Mouse (Mus musculus) retina, postnatal 1 day (tissue): Measurements from ENCODE around the gene Ogn.
A peak's percentile ranks its signal among the peaks of the same experiment; 100 is the strongest.

Experiments used
- DNase-seq: peaks from one replicate; pipeline ENCODE4 v3.0.0-alpha.2; 2012

Gene Ogn

GRCm38 (mm10) chr13:49644731-49645529, 37.1 kb downstream of the Ogn start:
- DNase-seq: peak; percentile 31

DNA sequence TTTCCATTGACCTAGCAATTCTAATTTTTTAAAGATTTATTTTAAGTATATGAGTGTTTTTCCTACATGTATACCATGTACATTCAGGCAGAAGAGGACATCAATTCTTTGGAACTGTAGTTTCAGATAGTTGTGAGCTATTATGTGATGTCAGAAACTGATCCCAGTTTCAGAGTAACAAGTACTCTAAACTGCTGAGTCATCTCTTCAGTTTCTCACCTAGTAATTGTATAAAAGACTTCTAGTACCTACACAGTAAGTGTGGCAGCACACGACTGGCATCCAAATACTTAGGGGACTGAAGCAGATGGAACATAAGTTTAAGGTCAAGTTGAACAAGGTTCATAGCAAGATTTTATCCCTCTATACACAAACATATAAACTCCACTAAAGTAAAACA, 38.2 kb downstream of the Ogn start:
- DNase-seq: no peak

GRCm38 (mm10) chr13:49651136-49651535, 43.3 kb downstream of the Ogn start:
- DNase-seq: peak; percentile 1

- no peak for DNase-seq
Observed at GRCm38 (mm10) chr13:49651781-49652351, 44.0 kb downstream of the Ogn start.

GRCm38 (mm10) chr13:49652481-49653179, 44.8 kb downstream of the Ogn start, which contains the start of the genes Cenpp and Nol8:
TSS of gene Cenpp (minus strand) at chr13:49652785.
TSS of gene Nol8 (plus strand) at chr13:49653078.
- peak; percentile 100 for DNase-seq

GRCm38 (mm10) chr13:49653180-49653541, 45.3 kb downstream of the Ogn start:
- no peak for DNase-seq
